Comparison of ENCODE assay signal across 8 mouse cellular contexts in the genomic region with DNA sequence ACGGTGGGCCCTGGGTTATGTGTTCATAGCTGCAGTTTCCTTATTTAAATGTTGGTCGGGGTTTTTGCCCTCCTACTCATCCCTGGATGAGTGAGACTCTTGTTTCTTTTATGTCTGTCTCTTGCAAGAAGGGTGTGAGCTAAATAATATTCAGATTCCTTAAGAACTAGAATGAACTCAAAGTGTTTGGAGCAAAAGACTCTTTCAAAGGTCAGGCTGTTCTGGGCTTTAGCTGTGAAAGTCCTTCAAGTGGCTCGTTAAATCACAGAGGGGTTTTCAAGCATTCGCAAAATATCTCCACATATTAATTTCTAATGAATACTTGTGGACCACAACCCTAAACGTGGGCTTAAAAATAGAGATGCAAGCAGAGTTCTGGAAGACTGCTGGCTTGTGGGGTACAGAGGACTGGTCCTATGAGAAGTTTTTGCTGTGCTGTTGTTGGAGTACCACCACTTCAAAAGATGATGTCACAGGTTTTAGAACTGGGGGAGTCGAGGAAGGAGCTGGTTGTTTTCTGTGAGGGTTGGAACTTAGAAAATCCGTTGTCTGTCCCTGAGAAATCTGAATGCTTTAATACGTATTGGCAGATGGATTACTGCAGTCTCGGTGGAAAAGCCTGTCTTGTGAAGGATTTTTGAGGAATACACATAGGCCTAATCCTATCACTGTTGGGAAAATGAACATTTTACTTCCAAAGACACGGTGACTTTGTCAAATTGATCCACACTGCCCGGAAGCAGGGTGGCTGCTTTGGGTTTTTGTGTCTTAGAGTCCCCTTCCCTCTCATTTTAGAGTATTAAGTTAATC. TPM values are rescaled to one million over a fixed set of nuclear protein-coding genes. Genes with fewer than 3 reads are reported as not detected.
DNase-seq lines count a peak whose midpoint lies in the region; ATAC-seq and TF ChIP-seq lines count a peak whose summit lies in the region.

No protein-coding gene starts in this region.

- ATAC-seq in megakaryocyte, adult 5-6 weeks (ENCODE audit: poor library complexity, severe bottlenecking): no peak
- ATAC-seq in forebrain, embryonic 13.5 days: no peak
- ATAC-seq in intestine, postnatal 0 days: no peak

- peak overlapping the region; percentile 98 for H3K27ac ChIP-seq in forebrain, embryonic 13.5 days
- H3K27ac ChIP-seq in intestine, postnatal 0 days (ENCODE audit: low read depth, low read length): peak overlapping the region; percentile 100; the same call in 1 of the 2 replicates
- H3K27ac ChIP-seq in olfactory bulb, adult 2 months (ENCODE audit: insufficient read depth, low read depth, low read length): peak overlapping the region; percentile 90

- no peak for DNase-seq in gastrocnemius, adult 8-10 months (ENCODE audit: low spot score in 2 of 2)
- DNase-seq in layer of hippocampus, adult 9-10 months (ENCODE audit: low spot score): no peak
- DNase-seq in spleen, postnatal 10 days (ENCODE audit: low spot score in 2 of 2): no peak

- no peaks in the 10 kb centered on the region for H3K9me3 ChIP-seq in megakaryocyte, embryonic 14.5 days
- no peaks in the 10 kb centered on the region for H3K9me3 ChIP-seq in forebrain, embryonic 13.5 days (replicated peaks)
- H3K9me3 ChIP-seq in intestine, postnatal 0 days (ENCODE audit: control insufficient read depth): no peaks in the 10 kb centered on the region

- WGBS in forebrain, embryonic 13.5 days: 24% methylated on average over 11 of the region's 11 CpGs
- WGBS in intestine, postnatal 0 days: 62% methylated on average over 11 of the region's 11 CpGs
- 44% methylated on average over 11 of the region's 11 CpGs for WGBS in olfactory bulb, adult 2 months

- peaks cover 28% of the 10 kb centered on the region for H3K4me1 ChIP-seq in megakaryocyte, embryonic 14.5 days
- H3K4me1 ChIP-seq in forebrain, embryonic 13.5 days: peaks cover 37% of the 10 kb centered on the region
- H3K4me1 ChIP-seq in intestine, postnatal 0 days (replicated peaks; ENCODE audit: control insufficient read depth, insufficient read depth, low read length): peaks cover 13% of the 10 kb centered on the region
- H3K4me1 ChIP-seq in olfactory bulb, adult 2 months (ENCODE audit: control insufficient read depth, insufficient read depth, low read length): peaks cover 11% of the 10 kb centered on the region

- peak overlapping the region; percentile 92 for H3K4me3 ChIP-seq in megakaryocyte, embryonic 14.5 days (replicated peaks)
- H3K4me3 ChIP-seq in forebrain, embryonic 13.5 days: peak overlapping the region; percentile 74
- peak overlapping the region; percentile 84 for H3K4me3 ChIP-seq in intestine, postnatal 0 days (ENCODE audit: low read depth, low read length)
- peak overlapping the region; percentile 46 for H3K4me3 ChIP-seq in olfactory bulb, adult 2 months (ENCODE audit: insufficient read depth, low read depth, low read length)

- H3K36me3 ChIP-seq in megakaryocyte, embryonic 14.5 days (replicated peaks; ENCODE audit: low read length): no peaks in the 10 kb centered on the region
- no peaks in the 10 kb centered on the region for H3K36me3 ChIP-seq in forebrain, embryonic 13.5 days (ENCODE audit: poor library complexity, severe bottlenecking)
- H3K36me3 ChIP-seq in intestine, postnatal 0 days (ENCODE audit: control insufficient read depth, insufficient read depth): no peaks in the 10 kb centered on the region

- TF ChIP-seq CTCF in intestine, postnatal 0 days (IDR thresholded peaks at IDR 0.05; ENCODE audit: low read depth): no peak
- TF ChIP-seq CTCF in olfactory bulb, adult 2 months (IDR thresholded peaks at IDR 0.05; ENCODE audit: insufficient read depth, low read depth, low read length): no peak

- TF ChIP-seq POLR2A in olfactory bulb, adult 2 months (IDR thresholded peaks at IDR 0.05; ENCODE audit: insufficient read depth, low read depth, low read length): no peak

- peak overlapping the region; percentile 88 for H3K4me2 ChIP-seq in forebrain, embryonic 13.5 days
- H3K4me2 ChIP-seq in intestine, postnatal 0 days (replicated peaks; ENCODE audit: low read depth): peak overlapping the region; percentile 85

- H3K9ac ChIP-seq in forebrain, embryonic 13.5 days: peak overlapping the region; percentile 91
- H3K9ac ChIP-seq in intestine, postnatal 0 days (ENCODE audit: low read depth, low read length): peak overlapping the region; percentile 18; the same call in 1 of the 2 replicates

- H3K27me3 ChIP-seq in megakaryocyte, embryonic 14.5 days (replicated peaks): peaks cover 10% of the 10 kb centered on the region
- H3K27me3 ChIP-seq in forebrain, embryonic 13.5 days: peaks cover 15% of the 10 kb centered on the region
- no peaks in the 10 kb centered on the region for H3K27me3 ChIP-seq in intestine, postnatal 0 days (replicated peaks; ENCODE audit: control insufficient read depth, insufficient read depth, low read length)

RNA-seq across cellular contexts. Expression of a gene that starts 1.7 kb away (rescaled TPM):
- polyA plus RNA-seq in megakaryocyte, embryonic 14.5 days (2012; ENCODE audit: insufficient read depth, low replicate concordance): 1.2 and 3.5 TPM in 2 replicates
- total RNA-seq in megakaryocyte, adult 5-6 weeks (2015): 31.7 and 35.0 TPM in 2 replicates
- 22.1 and 23.4 TPM in 2 replicates for total RNA-seq in megakaryocyte, adult 5-6 weeks (2017)
- 0.81 and 0.84 TPM in 2 replicates for polyA plus RNA-seq in forebrain, embryonic 13.5 days (2015; fragmentation: Nextera tagmentation; extraction: Ambion mirVana)
- polyA plus RNA-seq in intestine, postnatal 0 days (2015; fragmentation: Nextera tagmentation; extraction: Ambion mirVana): 2.1 and 2.6 TPM in 2 replicates
- polyA plus RNA-seq in olfactory bulb, adult 2 months (2012; ENCODE audit: insufficient read depth, insufficient read length, low replicate concordance, missing spikeins): not detected in 2 replicates
- total RNA-seq in gastrocnemius, adult 8-10 months (2022): 10 to 100 TPM; 43.6 to 72.2 (median 55.8) TPM

RNA-seq across cellular contexts. Expression of a gene that starts 2.1 kb away (rescaled TPM):
- not detected in 2 replicates for polyA plus RNA-seq in megakaryocyte, embryonic 14.5 days (2012; ENCODE audit: insufficient read depth, low replicate concordance)
- not detected in 2 replicates for total RNA-seq in megakaryocyte, adult 5-6 weeks (2015)
- total RNA-seq in megakaryocyte, adult 5-6 weeks (2017): not detected in 2 replicates
- polyA plus RNA-seq in forebrain, embryonic 13.5 days (2015; fragmentation: Nextera tagmentation; extraction: Ambion mirVana): not detected in 2 replicates
- polyA plus RNA-seq in intestine, postnatal 0 days (2015; fragmentation: Nextera tagmentation; extraction: Ambion mirVana): not detected in 2 replicates
- not detected in 2 replicates for polyA plus RNA-seq in olfactory bulb, adult 2 months (2012; ENCODE audit: insufficient read depth, insufficient read length, low replicate concordance, missing spikeins)
- total RNA-seq in gastrocnemius, adult 8-10 months (2022): not detected

RNA-seq across cellular contexts. Expression of a gene that starts 58.2 kb away (rescaled TPM):
- polyA plus RNA-seq in megakaryocyte, embryonic 14.5 days (2012; ENCODE audit: insufficient read depth, low replicate concordance): not detected in 2 replicates
- total RNA-seq in megakaryocyte, adult 5-6 weeks (2015): not detected in 2 replicates
- total RNA-seq in megakaryocyte, adult 5-6 weeks (2017): not detected in 2 replicates
- not detected in 2 replicates for polyA plus RNA-seq in forebrain, embryonic 13.5 days (2015; fragmentation: Nextera tagmentation; extraction: Ambion mirVana)
- not detected in 2 replicates for polyA plus RNA-seq in intestine, postnatal 0 days (2015; fragmentation: Nextera tagmentation; extraction: Ambion mirVana)
- not detected in 2 replicates for polyA plus RNA-seq in olfactory bulb, adult 2 months (2012; ENCODE audit: insufficient read depth, insufficient read length, low replicate concordance, missing spikeins)
- not detected for total RNA-seq in gastrocnemius, adult 8-10 months (2022)
